Comparison of ENCODE assay signal across 25 mouse cellular contexts in the genomic region with DNA sequence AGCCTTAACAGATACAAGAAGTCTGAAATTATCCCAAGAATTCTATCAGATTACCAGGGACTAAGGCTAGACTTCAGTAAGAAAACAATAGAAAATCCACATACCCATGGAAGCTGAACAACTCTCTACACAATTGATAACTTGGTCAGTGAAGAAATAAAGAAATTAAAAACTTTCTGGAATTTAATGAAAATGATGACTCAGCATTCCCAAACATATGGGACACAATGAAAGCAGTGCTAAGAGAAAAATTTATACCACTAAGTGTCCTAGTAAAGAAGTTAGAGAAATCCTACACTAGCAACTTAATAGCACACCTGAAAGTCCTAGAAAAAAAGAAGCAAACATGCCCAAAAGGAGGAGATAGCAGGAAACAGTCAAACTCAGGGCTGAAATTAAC.
"Had no signal": no experiment of that assay in that cellular context is flagged by ENCODE, and none has a peak within 500 bp of the region (broad histone marks: within the 10 kb centered on the region; RNA-seq: fewer than 3 reads in every experiment).

No protein-coding gene starts in this region.

- H3K27ac ChIP-seq: embryonic facial prominence, embryonic 10.5 days; embryonic facial prominence, embryonic 12.5 days; embryonic facial prominence, embryonic 13.5 days; embryonic facial prominence, embryonic 15.5 days; forebrain, embryonic 10.5 days; forebrain, embryonic 12.5 days; forebrain, embryonic 13.5 days; forebrain, embryonic 15.5 days; gastrocnemius, adult 2 months; heart, adult 2 months had no signal

- H3K36me3 ChIP-seq: embryonic facial prominence, embryonic 10.5 days; embryonic facial prominence, embryonic 12.5 days; embryonic facial prominence, embryonic 13.5 days; embryonic facial prominence, embryonic 15.5 days; forebrain, embryonic 10.5 days; forebrain, embryonic 12.5 days; forebrain, embryonic 15.5 days had no signal

- H3K27me3 ChIP-seq: embryonic facial prominence, embryonic 12.5 days; embryonic facial prominence, embryonic 13.5 days; embryonic facial prominence, embryonic 15.5 days; forebrain, embryonic 12.5 days; forebrain, embryonic 13.5 days; forebrain, embryonic 15.5 days had no signal

- DNase-seq: cerebellum, adult 9-11 months; cerebellum, postnatal 10 days; cerebellum, postnatal 14 days; cerebellum, postnatal 25 days; cerebellum, postnatal 36 days; embryo, embryonic 11 days; forebrain, postnatal 0 days; gastrocnemius, adult 2 months; gastrocnemius, postnatal 10 days; gastrocnemius, postnatal 14 days; gastrocnemius, postnatal 25 days; gastrocnemius, postnatal 36 days; heart, adult 18-20 months; heart, adult 2 months had no signal

- H3K9me3 ChIP-seq: embryonic facial prominence, embryonic 10.5 days; embryonic facial prominence, embryonic 12.5 days; embryonic facial prominence, embryonic 13.5 days; embryonic facial prominence, embryonic 15.5 days; forebrain, embryonic 10.5 days; forebrain, embryonic 12.5 days; forebrain, embryonic 13.5 days had no signal

- H3K4me3 ChIP-seq: embryonic facial prominence, embryonic 10.5 days; embryonic facial prominence, embryonic 12.5 days; embryonic facial prominence, embryonic 13.5 days; embryonic facial prominence, embryonic 15.5 days; erythroblast, embryonic 14.5 days; forebrain, embryonic 10.5 days; forebrain, embryonic 12.5 days; forebrain, embryonic 13.5 days; forebrain, embryonic 15.5 days; gastrocnemius, adult 2 months; heart, adult 2 months had no signal

- ATAC-seq: forebrain, embryonic 13.5 days; forebrain, embryonic 14.5 days; forebrain, embryonic 15.5 days; forebrain, embryonic 16.5 days; forebrain, postnatal 0 days had no signal

- H3K4me1 ChIP-seq: embryonic facial prominence, embryonic 10.5 days; embryonic facial prominence, embryonic 12.5 days; embryonic facial prominence, embryonic 13.5 days; embryonic facial prominence, embryonic 15.5 days; forebrain, embryonic 10.5 days; forebrain, embryonic 12.5 days; forebrain, embryonic 13.5 days; forebrain, embryonic 15.5 days had no signal

- H3K9ac ChIP-seq: embryonic facial prominence, embryonic 12.5 days; embryonic facial prominence, embryonic 13.5 days; embryonic facial prominence, embryonic 15.5 days; forebrain, embryonic 12.5 days; forebrain, embryonic 13.5 days; forebrain, embryonic 15.5 days; forebrain, postnatal 0 days had no signal

- H3K4me2 ChIP-seq: embryonic facial prominence, embryonic 12.5 days; embryonic facial prominence, embryonic 13.5 days; embryonic facial prominence, embryonic 15.5 days; forebrain, embryonic 12.5 days; forebrain, embryonic 13.5 days; forebrain, embryonic 15.5 days had no signal
